ENCODE assay signal across 8 mouse cellular contexts in genomic region chr11:68902367-68902766, GRCm38 (mm10). TPM values are rescaled to one million over a fixed set of nuclear protein-coding genes. Genes with fewer than 3 reads are reported as not detected.
A peak's percentile ranks its signal among the peaks of the same experiment; 100 is the strongest.
DNase-seq lines count a peak whose midpoint lies in the region; ATAC-seq and TF ChIP-seq lines count a peak whose summit lies in the region.

No protein-coding gene starts in this region.

- no peak for ATAC-seq in heart, embryonic 15.5 days (replicated peaks; ENCODE audit: insufficient number of reproducible peaks, insufficient read depth, low FRiP score, low read depth)
- ATAC-seq in hindbrain, embryonic 11.5 days (ENCODE audit: low FRiP score) = no peak
- no peak for ATAC-seq in midbrain, embryonic 11.5 days (ENCODE audit: low FRiP score)
- no peak for ATAC-seq in megakaryocyte-erythroid progenitor cell, adult 5-6 weeks (replicated peaks; ENCODE audit: low FRiP score, low TSS enrichment, poor library complexity, severe bottlenecking)

- intact Hi-C loops in heart, postnatal 36 days (cut with DNase I) = loop anchor here (5.0 kb wide), 1 partner anchor 225 kb away; the partner anchor contains the start of gene Aloxe3

- in situ Hi-C loops in ES-E14 (cut with MboI; ENCODE audit: low sequenced_read_pairs in 2 of 2, unreplicated experiment in 2 of 2) = no loop called here

- H3K27me3 ChIP-seq in heart, embryonic 15.5 days = peaks cover 3% of the 10 kb centered on the region; the same call in 1 of the 2 replicates
- no peaks in the 10 kb centered on the region for H3K27me3 ChIP-seq in hindbrain, embryonic 11.5 days (ENCODE audit: control insufficient read depth, insufficient read depth, low read length)
- H3K27me3 ChIP-seq in midbrain, embryonic 11.5 days (ENCODE audit: control insufficient read depth, insufficient read depth, low read length) = no peaks in the 10 kb centered on the region

- no peak for DNase-seq in heart, postnatal 36 days
- DNase-seq in ES-E14 (ENCODE audit: low read depth, low spot score) = no peak
- no peak for DNase-seq in hindbrain, embryonic 11.5 days (ENCODE audit: low spot score)
- DNase-seq in midbrain, embryonic 11.5 days (ENCODE audit: low spot score, missing footprints) = peak; percentile 81
- DNase-seq in embryo, embryonic 9.5 days (ENCODE audit: extremely low spot score) = no peak
- DNase-seq in retina, embryonic 14.5 days (ENCODE audit: low spot score) = no peak

- H3K9me3 ChIP-seq in heart, embryonic 15.5 days (replicated peaks) = no peaks in the 10 kb centered on the region
- no peaks in the 10 kb centered on the region for H3K9me3 ChIP-seq in ES-E14 (ENCODE audit: control insufficient read depth, insufficient read depth, low read depth, low read length)
- H3K9me3 ChIP-seq in hindbrain, embryonic 11.5 days (ENCODE audit: control insufficient read depth, low read length) = no peaks in the 10 kb centered on the region
- H3K9me3 ChIP-seq in midbrain, embryonic 11.5 days (ENCODE audit: control insufficient read depth, low read length) = no peaks in the 10 kb centered on the region

- WGBS in heart, embryonic 15.5 days = 3% methylated on average over 11 of the region's 11 CpGs
- WGBS in hindbrain, embryonic 11.5 days = 7% methylated on average over 11 of the region's 11 CpGs
- 5% methylated on average over 11 of the region's 11 CpGs for WGBS in midbrain, embryonic 11.5 days

- H3K4me1 ChIP-seq in heart, embryonic 15.5 days (replicated peaks) = peaks cover 12% of the 10 kb centered on the region
- no peaks in the 10 kb centered on the region for H3K4me1 ChIP-seq in ES-E14 (ENCODE audit: control insufficient read depth in 2 of 2, insufficient read depth in 2 of 2, low read length in 2 of 2, poor library complexity in 1 of 2)
- H3K4me1 ChIP-seq in hindbrain, embryonic 11.5 days (replicated peaks; ENCODE audit: control insufficient read depth, insufficient read depth, low read length) = no peaks in the 10 kb centered on the region; the same call in 1 of the 2 replicates
- H3K4me1 ChIP-seq in midbrain, embryonic 11.5 days (ENCODE audit: control insufficient read depth, insufficient read depth, low read length) = peaks cover 8% of the 10 kb centered on the region

- H3K4me3 ChIP-seq in heart, embryonic 15.5 days = peak overlapping the region; percentile 97
- H3K4me3 ChIP-seq in ES-E14 (ENCODE audit: insufficient read depth in 1 of 2, low read depth in 1 of 2, low read length in 2 of 2, poor library complexity in 1 of 2, severe bottlenecking in 1 of 2) = peak overlapping the region; percentile 93 to 97
- peak overlapping the region; percentile 88 for H3K4me3 ChIP-seq in hindbrain, embryonic 11.5 days (ENCODE audit: low read depth, low read length)
- peak overlapping the region; percentile 63 for H3K4me3 ChIP-seq in midbrain, embryonic 11.5 days (ENCODE audit: low read depth, low read length)

- H3K4me2 ChIP-seq in heart, embryonic 15.5 days = peak overlapping the region; percentile 83
- H3K4me2 ChIP-seq in hindbrain, embryonic 11.5 days (replicated peaks; ENCODE audit: low read depth, low read length) = peak overlapping the region; percentile 62
- peak overlapping the region; percentile 78 for H3K4me2 ChIP-seq in midbrain, embryonic 11.5 days

- peak overlapping the region; percentile 6; the same call in 1 of the 2 replicates for H3K27ac ChIP-seq in heart, embryonic 15.5 days
- peak overlapping the region; percentile 17; the same call in 1 of the 2 replicates for H3K27ac ChIP-seq in ES-E14 (ENCODE audit: insufficient read depth, low read depth, low read length, poor library complexity, severe bottlenecking)
- no peak overlapping the region for H3K27ac ChIP-seq in hindbrain, embryonic 11.5 days (ENCODE audit: low read depth, low read length)
- H3K27ac ChIP-seq in midbrain, embryonic 11.5 days (ENCODE audit: low read depth, low read length) = no peak overlapping the region

- H3K36me3 ChIP-seq in heart, embryonic 15.5 days = peaks cover 38% of the 10 kb centered on the region
- peaks cover 35% of the 10 kb centered on the region for H3K36me3 ChIP-seq in ES-E14 (ENCODE audit: control insufficient read depth, insufficient read depth, low read length, poor library complexity, severe bottlenecking)
- H3K36me3 ChIP-seq in hindbrain, embryonic 11.5 days (ENCODE audit: control insufficient read depth, insufficient read depth, low read length) = peaks cover 8% of the 10 kb centered on the region; the same call in 1 of the 2 replicates
- H3K36me3 ChIP-seq in midbrain, embryonic 11.5 days (ENCODE audit: control insufficient read depth, insufficient read depth, low read length) = peaks cover 24% of the 10 kb centered on the region

- H3K9ac ChIP-seq in heart, embryonic 15.5 days = peak overlapping the region; percentile 94
- peak overlapping the region; percentile 100 for H3K9ac ChIP-seq in ES-E14 (ENCODE audit: insufficient read depth, low read depth, low read length, poor library complexity, severe bottlenecking)
- H3K9ac ChIP-seq in hindbrain, embryonic 11.5 days (ENCODE audit: low read depth, low read length) = peak overlapping the region; percentile 99
- H3K9ac ChIP-seq in midbrain, embryonic 11.5 days (ENCODE audit: low read length) = peak overlapping the region; percentile 97

TF ChIP-seq in ES-E14, 5 proteins besides CTCF, POLR2A, EP300 and RAD21:
- TF ChIP-seq HCFC1 (IDR thresholded peaks at IDR 0.05; ENCODE audit: borderline replicate concordance, insufficient read depth, low read length) (no peak), ZNF384 (IDR thresholded peaks at IDR 0.05; ENCODE audit: low read depth, low read length) (no peak), MAFK (IDR thresholded peaks at IDR 0.05; ENCODE audit: insufficient read depth, low read depth, low read length) (no peak), CHD2 (IDR thresholded peaks at IDR 0.05; ENCODE audit: low read depth, low read length) (no peak), ZC3H11A (IDR thresholded peaks at IDR 0.05; ENCODE audit: borderline replicate concordance, low read depth, low read length) (no peak)

RNA-seq across cellular contexts. Expression of gene Rpl26, which starts 1.0 kb away (rescaled TPM):
- 507 and 557 TPM in 2 replicates for polyA plus RNA-seq in heart, embryonic 15.5 days (2015; fragmentation: Nextera tagmentation; extraction: Ambion mirVana)
- 100 to 1,000 TPM; 655 to 678 TPM for total RNA-seq in heart, postnatal 36 days (2021)
- 2,753 and 2,889 TPM in 2 replicates for total RNA-seq in ES-E14 (2012; rRNA removed)
- 839 and 854 TPM in 2 replicates for polyA plus RNA-seq in hindbrain, embryonic 11.5 days (2014; fragmentation: Nextera tagmentation; extraction: Ambion mirVana)
- polyA plus RNA-seq in midbrain, embryonic 11.5 days (2014; fragmentation: Nextera tagmentation; extraction: Ambion mirVana) = 841 and 881 TPM in 2 replicates
- total RNA-seq in megakaryocyte-erythroid progenitor cell, adult 5-6 weeks (2014; fragmentation: Nextera tagmentation) = 5,476 and 5,943 TPM in 2 replicates
- 6,111 and 7,527 TPM in 2 replicates for total RNA-seq in megakaryocyte-erythroid progenitor cell, adult 5-6 weeks (2017)

RNA-seq across cellular contexts. Expression of gene Rnf222, which starts 14.0 kb away (rescaled TPM):
- 0.05 and 0.19 TPM in 2 replicates for polyA plus RNA-seq in heart, embryonic 15.5 days (2015; fragmentation: Nextera tagmentation; extraction: Ambion mirVana)
- total RNA-seq in heart, postnatal 36 days (2021) = not detected
- 0.09 TPM in 1 of 2 replicates, not detected in the other for total RNA-seq in ES-E14 (2012; rRNA removed)
- not detected in 2 replicates for polyA plus RNA-seq in hindbrain, embryonic 11.5 days (2014; fragmentation: Nextera tagmentation; extraction: Ambion mirVana)
- 0.04 and 0.07 TPM in 2 replicates for polyA plus RNA-seq in midbrain, embryonic 11.5 days (2014; fragmentation: Nextera tagmentation; extraction: Ambion mirVana)
- total RNA-seq in megakaryocyte-erythroid progenitor cell, adult 5-6 weeks (2014; fragmentation: Nextera tagmentation) = not detected in 2 replicates
- not detected in 2 replicates for total RNA-seq in megakaryocyte-erythroid progenitor cell, adult 5-6 weeks (2017)

RNA-seq across cellular contexts. Expression of gene Odf4, which starts 24.5 kb away (rescaled TPM):
- polyA plus RNA-seq in heart, embryonic 15.5 days (2015; fragmentation: Nextera tagmentation; extraction: Ambion mirVana) = not detected in 2 replicates
- total RNA-seq in heart, postnatal 36 days (2021) = not detected
- not detected in 2 replicates for total RNA-seq in ES-E14 (2012; rRNA removed)
- 0.15 and 0.18 TPM in 2 replicates for polyA plus RNA-seq in hindbrain, embryonic 11.5 days (2014; fragmentation: Nextera tagmentation; extraction: Ambion mirVana)
- not detected in 2 replicates for polyA plus RNA-seq in midbrain, embryonic 11.5 days (2014; fragmentation: Nextera tagmentation; extraction: Ambion mirVana)
- total RNA-seq in megakaryocyte-erythroid progenitor cell, adult 5-6 weeks (2014; fragmentation: Nextera tagmentation) = not detected in 2 replicates
- total RNA-seq in megakaryocyte-erythroid progenitor cell, adult 5-6 weeks (2017) = not detected in 2 replicates

RNA-seq across cellular contexts. Expression of gene Ndel1, which starts 30.7 kb away (rescaled TPM):
- polyA plus RNA-seq in heart, embryonic 15.5 days (2015; fragmentation: Nextera tagmentation; extraction: Ambion mirVana) = 65.5 and 69.3 TPM in 2 replicates
- 10 to 100 TPM; 60.9 to 71.3 TPM for total RNA-seq in heart, postnatal 36 days (2021)
- total RNA-seq in ES-E14 (2012; rRNA removed) = 24.9 and 40.1 TPM in 2 replicates
- polyA plus RNA-seq in hindbrain, embryonic 11.5 days (2014; fragmentation: Nextera tagmentation; extraction: Ambion mirVana) = 53.3 and 55.0 TPM in 2 replicates
- polyA plus RNA-seq in midbrain, embryonic 11.5 days (2014; fragmentation: Nextera tagmentation; extraction: Ambion mirVana) = 47.6 and 49.6 TPM in 2 replicates
- total RNA-seq in megakaryocyte-erythroid progenitor cell, adult 5-6 weeks (2014; fragmentation: Nextera tagmentation) = 22.5 and 35.7 TPM in 2 replicates
- 45.6 and 99.1 TPM in 2 replicates for total RNA-seq in megakaryocyte-erythroid progenitor cell, adult 5-6 weeks (2017)

RNA-seq across cellular contexts. Expression of gene Arhgef15, which starts 54.9 kb away (rescaled TPM):
- polyA plus RNA-seq in heart, embryonic 15.5 days (2015; fragmentation: Nextera tagmentation; extraction: Ambion mirVana) = 10.8 and 12.7 TPM in 2 replicates
- 10 to 100 TPM; 25.6 to 32.5 TPM for total RNA-seq in heart, postnatal 36 days (2021)
- 2.5 and 3.1 TPM in 2 replicates for total RNA-seq in ES-E14 (2012; rRNA removed)
- 4.9 and 5.5 TPM in 2 replicates for polyA plus RNA-seq in hindbrain, embryonic 11.5 days (2014; fragmentation: Nextera tagmentation; extraction: Ambion mirVana)
- polyA plus RNA-seq in midbrain, embryonic 11.5 days (2014; fragmentation: Nextera tagmentation; extraction: Ambion mirVana) = 3.7 and 4.2 TPM in 2 replicates
- not detected in 2 replicates for total RNA-seq in megakaryocyte-erythroid progenitor cell, adult 5-6 weeks (2014; fragmentation: Nextera tagmentation)
- not detected in 2 replicates for total RNA-seq in megakaryocyte-erythroid progenitor cell, adult 5-6 weeks (2017)

Comparison
In these comparisons a context has a peak if more than half of its experiments do, and no peak if none do; other contexts are left out.
1. H3K27ac ChIP-seq: peak in heart, embryonic 15.5 days (single experiment) and ES-E14 (single experiment); none in hindbrain, embryonic 11.5 days (single experiment) and midbrain, embryonic 11.5 days (single experiment).
2. Peak in every context shown above with its lines, with median percentiles within 50 percentile points of each other: H3K4me2 ChIP-seq, H3K4me3 ChIP-seq and H3K9ac ChIP-seq.